Mouse (Mus musculus) ES-Bruce4 (cell line): ENCODE measurements around the gene D5Ertd579e. TPM values are rescaled to one million over a fixed set of nuclear protein-coding genes. Genes with fewer than 3 reads are reported as not detected.

Source experiments
- H3K27ac ChIP-seq: 2 replicates; pipeline ENCODE4 v1.5.1; 2012; ENCODE audit warnings: low read length, inconsistent platforms; ENCODE audit not compliant: insufficient read depth
- H3K27me3 ChIP-seq: 2 replicates; pipeline ENCODE4 v1.6.1; 2012; ENCODE audit warnings: mild to moderate bottlenecking, low read length, inconsistent platforms; ENCODE audit not compliant: control insufficient read depth, poor library complexity, insufficient read depth, severe bottlenecking
- H3K36me3 ChIP-seq: 2 replicates; pipeline ENCODE4 v1.6.1; 2012; ENCODE audit warnings: inconsistent platforms, mild to moderate bottlenecking, low read length, moderate library complexity; ENCODE audit not compliant: control insufficient read depth, poor library complexity, insufficient read depth, severe bottlenecking
- H3K4me1 ChIP-seq: one replicate; pipeline ENCODE4 v1.8.1; 2011; ENCODE audit warnings: low read length; ENCODE audit not compliant: control insufficient read depth, insufficient read depth
- H3K4me3 ChIP-seq: 2 replicates; pipeline ENCODE4 v1.5.1; 2011; ENCODE audit warnings: low read depth, mild to moderate bottlenecking, low read length
- H3K9ac ChIP-seq: 2 replicates; pipeline ENCODE4 v1.6.1; 2012; ENCODE audit warnings: low read depth, mild to moderate bottlenecking, inconsistent platforms; ENCODE audit not compliant: poor library complexity, severe bottlenecking
- H3K9me3 ChIP-seq: replicated peaks from 2 replicates; pipeline ENCODE4 v1.6.1; 2012; ENCODE audit warnings: mild to moderate bottlenecking, low read length, inconsistent platforms; ENCODE audit not compliant: control insufficient read depth, poor library complexity, insufficient read depth, severe bottlenecking
- CTCF ChIP-seq: IDR thresholded peaks from one replicate; pipeline ENCODE4 v1.8.1; 2011; ENCODE audit warnings: low read depth, low read length
- EP300 ChIP-seq: IDR thresholded peaks from 2 replicates; pipeline ENCODE4 v1.6.1; 2011; ENCODE audit warnings: low read depth, low read length; ENCODE audit not compliant: insufficient read depth
- POLR2A ChIP-seq: IDR thresholded peaks from one replicate; pipeline ENCODE4 v1.8.1; 2011; ENCODE audit warnings: low read length; ENCODE audit not compliant: insufficient read depth
- polyA plus RNA-seq: library from polyadenylated mRNA; stranded (reverse); fragments of >200 nt; gene quantifications from 2 replicates; pipeline ENCODE4 v1.2.4, GENCODE M21; 2011; ENCODE audit warnings: low read depth; ENCODE audit not compliant: missing spikeins, insufficient read depth, insufficient read length

D5Ertd579e gene
- polyA plus RNA-seq, 1 experiment: 44.1 TPM

GRCm38 (mm10) chr5:36729086-36729473 is 33.3 kb upstream of the D5Ertd579e start:
- Histone ChIP-seq H3K9me3 (no peaks in the 10 kb centered on the region), H3K27me3 (no peaks in the 10 kb centered on the region), H3K9ac (no peak overlapping the region), H3K4me1 (no peaks in the 10 kb centered on the region), H3K36me3 (no peaks in the 10 kb centered on the region), H3K4me3 (no peak overlapping the region), H3K27ac (no peak overlapping the region)
- TF ChIP-seq EP300: no peak
- no peak for TF ChIP-seq CTCF
- no peak for TF ChIP-seq POLR2A

GRCm38 (mm10) chr5:36728403-36729085 is 32.7 kb upstream of the D5Ertd579e start:
- no peaks in the 10 kb centered on the region for H3K36me3 ChIP-seq
- H3K4me1 ChIP-seq: no peaks in the 10 kb centered on the region
- TF ChIP-seq CTCF: no peak
- TF ChIP-seq EP300: no peak
- no peak for TF ChIP-seq POLR2A
- H3K27ac ChIP-seq: no peak overlapping the region
- no peak overlapping the region for H3K4me3 ChIP-seq
- no peaks in the 10 kb centered on the region for H3K27me3 ChIP-seq
- no peak overlapping the region for H3K9ac ChIP-seq
- no peaks in the 10 kb centered on the region for H3K9me3 ChIP-seq

GRCm38 (mm10) chr5:36727776-36728175 is 32.0 kb upstream of the D5Ertd579e start:
- no peaks in the 10 kb centered on the region for H3K9me3 ChIP-seq

GRCm38 (mm10) chr5:36727136-36727535 is 31.3 kb upstream of the D5Ertd579e start:
- Histone ChIP-seq H3K4me1 (no peaks in the 10 kb centered on the region), H3K9ac (no peak overlapping the region), H3K27me3 (no peaks in the 10 kb centered on the region), H3K4me3 (no peak overlapping the region), H3K27ac (no peak overlapping the region), H3K9me3 (no peaks in the 10 kb centered on the region), H3K36me3 (no peaks in the 10 kb centered on the region)
- TF ChIP-seq POLR2A: no peak
- no peak for TF ChIP-seq CTCF
- TF ChIP-seq EP300: no peak

More at GRCm38 (mm10) chr5:36727776-36728175, 32.0 kb upstream of the D5Ertd579e start:
- TF ChIP-seq CTCF (no peak), EP300 (no peak), POLR2A (no peak)
- Histone ChIP-seq H3K4me1 (no peaks in the 10 kb centered on the region), H3K36me3 (no peaks in the 10 kb centered on the region), H3K27me3 (no peaks in the 10 kb centered on the region), H3K4me3 (no peak overlapping the region), H3K9ac (no peak overlapping the region), H3K27ac (no peak overlapping the region)

- H3K9ac ChIP-seq: no peak overlapping the region
- no peaks in the 10 kb centered on the region for H3K36me3 ChIP-seq
- no peak overlapping the region for H3K4me3 ChIP-seq
- TF ChIP-seq CTCF (no peak), POLR2A (no peak), EP300 (no peak)
- H3K27ac ChIP-seq: no peak overlapping the region
- H3K4me1 ChIP-seq: no peaks in the 10 kb centered on the region
- H3K27me3 ChIP-seq: no peaks in the 10 kb centered on the region
- no peaks in the 10 kb centered on the region for H3K9me3 ChIP-seq
These were observed 30.6 kb upstream of the D5Ertd579e start for GRCm38 (mm10) chr5:36726387-36726801.

- Histone ChIP-seq H3K27ac (no peak overlapping the region), H3K9me3 (no peaks in the 10 kb centered on the region), H3K27me3 (no peaks in the 10 kb centered on the region), H3K4me1 (no peaks in the 10 kb centered on the region), H3K36me3 (no peaks in the 10 kb centered on the region), H3K9ac (no peak overlapping the region), H3K4me3 (no peak overlapping the region)
- TF ChIP-seq POLR2A (no peak), EP300 (no peak), CTCF (no peak)
These were observed 30.0 kb upstream of the D5Ertd579e start for GRCm38 (mm10) chr5:36725861-36726260.
